Mouse (Mus musculus): ENCODE measurements at regions not wholly inside any gene's neighbourhood (a gene's known extent, or its start where the extent isn't known, plus 50 kb on each side); places are given as distances from the start of the nearest gene placed in this dataset.

- ATAC-seq (ENCODE audit: low read depth), result no peak
- peaks cover 7% of the 10 kb centered on the region for H3K4me1 ChIP-seq (ENCODE audit: control insufficient read depth, insufficient read depth, low read length)
- no peaks in the 10 kb centered on the region for H3K27me3 ChIP-seq (replicated peaks; ENCODE audit: control insufficient read depth, insufficient read depth, low read length)
- H3K9ac ChIP-seq (ENCODE audit: low read depth, low read length), result no peak overlapping the region
- H3K9me3 ChIP-seq (ENCODE audit: control insufficient read depth, low read length), result peaks cover 2% of the 10 kb centered on the region; the same call in 1 of the 2 replicates
- no peak for DNase-seq (ENCODE audit: low spot score)
- H3K27ac ChIP-seq (replicated peaks; ENCODE audit: low read depth, low read length), result no peak overlapping the region
- H3K36me3 ChIP-seq (ENCODE audit: control insufficient read depth, insufficient read depth, low read length), result no peaks in the 10 kb centered on the region
- H3K4me2 ChIP-seq (ENCODE audit: low read depth, low read length), result no peak overlapping the region
- 85% methylated on average over 6 of the region's 6 CpGs for WGBS
- H3K4me3 ChIP-seq (ENCODE audit: low read depth, low read length), result no peak overlapping the region
Observed at GRCm38 (mm10) chr1:89301151-89301550, 153.5 kb upstream of the Agap1 start.

DNA sequence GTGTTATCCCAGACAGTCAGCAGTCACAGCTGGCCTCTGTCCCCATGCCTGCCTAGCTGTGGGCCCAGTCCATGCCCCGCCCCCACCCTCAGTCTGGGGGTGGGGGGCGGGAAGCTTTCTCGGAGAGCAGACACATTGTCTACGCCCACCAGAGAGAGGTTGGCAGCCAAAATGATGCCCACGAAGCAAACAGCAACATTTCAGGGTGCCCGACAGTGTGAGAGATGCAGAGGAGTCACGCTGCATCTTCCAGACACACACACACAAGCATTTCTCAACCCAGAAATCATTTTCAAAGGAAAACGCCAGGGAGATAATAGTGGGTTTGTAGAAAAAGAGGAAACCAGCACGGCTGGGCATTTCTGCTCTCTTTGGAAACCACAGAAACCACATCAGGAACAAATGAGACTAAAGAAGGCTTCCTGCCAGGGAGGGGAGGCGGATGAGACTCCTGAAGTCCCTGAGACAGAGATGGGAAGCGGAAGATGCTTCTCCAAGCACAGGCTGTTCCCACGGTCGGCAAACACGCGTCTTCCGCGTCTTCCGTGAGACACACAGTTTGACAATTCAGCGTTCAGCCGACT is 152.1 kb upstream of the Agap1 start:
- Histone ChIP-seq H3K4me1 (ENCODE audit: control insufficient read depth, insufficient read depth, low read length) (peaks cover 7% of the 10 kb centered on the region), H3K4me3 (ENCODE audit: low read depth, low read length) (peak overlapping the region; percentile 16; the same call in 1 of the 2 replicates), H3K9me3 (ENCODE audit: control insufficient read depth, low read length) (peaks cover 6% of the 10 kb centered on the region; the same call in 1 of the 2 replicates), H3K27ac (replicated peaks; ENCODE audit: low read depth, low read length) (no peak overlapping the region; the same call in 1 of the 2 replicates), H3K4me2 (ENCODE audit: low read depth, low read length) (peak overlapping the region; percentile 39), H3K36me3 (ENCODE audit: control insufficient read depth, insufficient read depth, low read length) (no peaks in the 10 kb centered on the region), H3K9ac (ENCODE audit: low read depth, low read length) (no peak overlapping the region), H3K27me3 (replicated peaks; ENCODE audit: control insufficient read depth, insufficient read depth, low read length) (no peaks in the 10 kb centered on the region)
- WGBS, result 47% methylated on average over 20 of the region's 20 CpGs
- DNase-seq (ENCODE audit: low spot score), result peak; percentile 81
- no peak; the same call in 1 of the 2 replicates for ATAC-seq (ENCODE audit: low read depth)

DNA sequence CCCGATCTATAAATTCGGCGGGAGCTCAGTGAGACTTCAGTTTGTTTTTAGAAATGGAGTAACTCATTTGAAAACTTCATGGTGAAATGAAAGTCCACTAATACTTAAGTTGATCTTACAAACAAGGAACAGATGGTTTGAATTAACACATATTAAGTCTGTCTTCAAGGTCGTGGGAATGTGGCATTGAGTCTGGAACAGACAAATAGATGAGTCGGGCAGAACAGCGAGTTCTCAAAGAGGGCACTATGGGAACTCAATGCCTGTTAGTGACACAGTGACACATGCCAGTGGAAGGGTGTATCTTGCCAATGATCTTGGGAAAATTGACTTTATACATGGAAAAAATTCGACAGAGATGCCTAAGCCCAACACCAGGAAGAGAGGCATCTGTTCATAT is 149.4 kb upstream of the Agap1 start:
- Histone ChIP-seq H3K9ac (ENCODE audit: low read depth, low read length) (no peak overlapping the region), H3K4me1 (ENCODE audit: control insufficient read depth, insufficient read depth, low read length) (peaks cover 7% of the 10 kb centered on the region), H3K27me3 (replicated peaks; ENCODE audit: control insufficient read depth, insufficient read depth, low read length) (no peaks in the 10 kb centered on the region), H3K9me3 (ENCODE audit: control insufficient read depth, low read length) (peaks cover 6% of the 10 kb centered on the region; the same call in 1 of the 2 replicates), H3K4me3 (ENCODE audit: low read depth, low read length) (no peak overlapping the region), H3K36me3 (ENCODE audit: control insufficient read depth, insufficient read depth, low read length) (no peaks in the 10 kb centered on the region), H3K27ac (replicated peaks; ENCODE audit: low read depth, low read length) (no peak overlapping the region), H3K4me2 (ENCODE audit: low read depth, low read length) (no peak overlapping the region)
- DNase-seq (ENCODE audit: low spot score) (peak; percentile 19), ATAC-seq (ENCODE audit: low read depth) (no peak)
- WGBS, result 54% methylated on average over 7 of the region's 7 CpGs

GRCm38 (mm10) chr1:89308788-89309187 is 145.8 kb upstream of the Agap1 start:
- H3K27ac ChIP-seq (replicated peaks; ENCODE audit: low read depth, low read length), result no peak overlapping the region
- DNase-seq (ENCODE audit: low spot score), result peak; percentile 57
- WGBS, result 54% methylated on average over 13 of the region's 13 CpGs
- no peaks in the 10 kb centered on the region for H3K27me3 ChIP-seq (replicated peaks; ENCODE audit: control insufficient read depth, insufficient read depth, low read length)
- H3K9ac ChIP-seq (ENCODE audit: low read depth, low read length), result no peak overlapping the region
- no peaks in the 10 kb centered on the region for H3K4me1 ChIP-seq (ENCODE audit: control insufficient read depth, insufficient read depth, low read length)
- H3K36me3 ChIP-seq (ENCODE audit: control insufficient read depth, insufficient read depth, low read length), result no peaks in the 10 kb centered on the region
- peaks cover 6% of the 10 kb centered on the region; the same call in 1 of the 2 replicates for H3K9me3 ChIP-seq (ENCODE audit: control insufficient read depth, low read length)
- ATAC-seq (ENCODE audit: low read depth), result 0 out of 2 replicates have a peak, but pooled peaks have one; percentile 44
- H3K4me2 ChIP-seq (ENCODE audit: low read depth, low read length), result no peak overlapping the region
- no peak overlapping the region for H3K4me3 ChIP-seq (ENCODE audit: low read depth, low read length)

GRCm38 (mm10) chr1:89313064-89313463 is 141.5 kb upstream of the Agap1 start:
- Histone ChIP-seq H3K27me3 (replicated peaks; ENCODE audit: control insufficient read depth, insufficient read depth, low read length) (no peaks in the 10 kb centered on the region), H3K36me3 (ENCODE audit: control insufficient read depth, insufficient read depth, low read length) (no peaks in the 10 kb centered on the region), H3K4me3 (ENCODE audit: low read depth, low read length) (no peak overlapping the region), H3K4me1 (ENCODE audit: control insufficient read depth, insufficient read depth, low read length) (no peaks in the 10 kb centered on the region), H3K9ac (ENCODE audit: low read depth, low read length) (no peak overlapping the region), H3K27ac (replicated peaks; ENCODE audit: low read depth, low read length) (no peak overlapping the region), H3K9me3 (ENCODE audit: control insufficient read depth, low read length) (no peaks in the 10 kb centered on the region), H3K4me2 (ENCODE audit: low read depth, low read length) (no peak overlapping the region)
- DNase-seq (ENCODE audit: low spot score), result no peak
- WGBS, result 80% methylated on average over 7 of the region's 7 CpGs
- no peak for ATAC-seq (ENCODE audit: low read depth)

DNA sequence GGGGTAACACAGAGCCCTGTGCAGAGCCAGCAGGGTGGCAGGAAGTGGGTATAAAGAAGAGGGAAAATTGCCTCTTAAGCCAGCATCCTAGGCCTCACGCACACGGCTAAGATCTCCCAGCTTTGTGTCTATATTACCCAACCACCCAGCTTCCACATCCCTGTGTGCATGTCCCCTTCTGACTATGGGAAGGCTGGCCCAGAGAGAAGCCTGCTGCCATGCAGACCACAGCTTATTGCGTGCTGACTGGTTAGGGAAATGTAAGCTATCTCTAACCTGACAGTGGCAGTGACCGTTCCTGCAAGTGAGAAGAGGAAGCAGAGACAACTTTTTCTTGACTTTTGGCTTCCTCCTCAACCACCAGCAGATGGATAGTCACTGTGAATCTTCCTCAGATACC is 136.7 kb upstream of the Agap1 start:
- H3K4me2 ChIP-seq (ENCODE audit: low read depth, low read length), result no peak overlapping the region
- WGBS, result 96% methylated on average over 4 of the region's 4 CpGs
- no peak for ATAC-seq (ENCODE audit: low read depth)
- no peak overlapping the region for H3K9ac ChIP-seq (ENCODE audit: low read depth, low read length)
- H3K27ac ChIP-seq (replicated peaks; ENCODE audit: low read depth, low read length), result no peak overlapping the region
- H3K9me3 ChIP-seq (ENCODE audit: control insufficient read depth, low read length), result no peaks in the 10 kb centered on the region
- H3K4me3 ChIP-seq (ENCODE audit: low read depth, low read length), result no peak overlapping the region
- H3K4me1 ChIP-seq (ENCODE audit: control insufficient read depth, insufficient read depth, low read length), result no peaks in the 10 kb centered on the region
- no peaks in the 10 kb centered on the region for H3K27me3 ChIP-seq (replicated peaks; ENCODE audit: control insufficient read depth, insufficient read depth, low read length)
- DNase-seq (ENCODE audit: low spot score), result no peak
- H3K36me3 ChIP-seq (ENCODE audit: control insufficient read depth, insufficient read depth, low read length), result no peaks in the 10 kb centered on the region

- DNase-seq (ENCODE audit: low spot score) (no peak), ATAC-seq (ENCODE audit: low read depth) (no peak)
- Histone ChIP-seq H3K4me3 (ENCODE audit: low read depth, low read length) (no peak overlapping the region), H3K36me3 (ENCODE audit: control insufficient read depth, insufficient read depth, low read length) (no peaks in the 10 kb centered on the region), H3K4me1 (ENCODE audit: control insufficient read depth, insufficient read depth, low read length) (no peaks in the 10 kb centered on the region), H3K27me3 (replicated peaks; ENCODE audit: control insufficient read depth, insufficient read depth, low read length) (no peaks in the 10 kb centered on the region), H3K9ac (ENCODE audit: low read depth, low read length) (no peak overlapping the region), H3K4me2 (ENCODE audit: low read depth, low read length) (no peak overlapping the region), H3K9me3 (ENCODE audit: control insufficient read depth, low read length) (no peaks in the 10 kb centered on the region), H3K27ac (replicated peaks; ENCODE audit: low read depth, low read length) (no peak overlapping the region)
- 63% methylated on average over 4 of the region's 4 CpGs for WGBS
Observed at GRCm38 (mm10) chr1:89318663-89319062, 135.9 kb upstream of the Agap1 start.

GRCm38 (mm10) chr1:89322621-89323020 is 132.0 kb upstream of the Agap1 start:
- 65% methylated on average over 4 of the region's 4 CpGs for WGBS
- no peak overlapping the region for H3K4me3 ChIP-seq (ENCODE audit: low read depth, low read length)
- H3K4me2 ChIP-seq (ENCODE audit: low read depth, low read length), result no peak overlapping the region

GRCm38 (mm10) chr1:89323091-89323490 is 131.5 kb upstream of the Agap1 start:
- H3K36me3 ChIP-seq (ENCODE audit: control insufficient read depth, insufficient read depth, low read length), result no peaks in the 10 kb centered on the region
- no peaks in the 10 kb centered on the region for H3K9me3 ChIP-seq (ENCODE audit: control insufficient read depth, low read length)
- no peaks in the 10 kb centered on the region for H3K27me3 ChIP-seq (replicated peaks; ENCODE audit: control insufficient read depth, insufficient read depth, low read length)
- 30% methylated on average over 2 of the region's 2 CpGs for WGBS
- H3K4me3 ChIP-seq (ENCODE audit: low read depth, low read length), result no peak overlapping the region
- H3K4me2 ChIP-seq (ENCODE audit: low read depth, low read length), result no peak overlapping the region
- H3K4me1 ChIP-seq (ENCODE audit: control insufficient read depth, insufficient read depth, low read length), result no peaks in the 10 kb centered on the region
- H3K27ac ChIP-seq (replicated peaks; ENCODE audit: low read depth, low read length), result no peak overlapping the region
- H3K9ac ChIP-seq (ENCODE audit: low read depth, low read length), result no peak overlapping the region
- DNase-seq (ENCODE audit: low spot score), result no peak
- no peak for ATAC-seq (ENCODE audit: low read depth)

More at GRCm38 (mm10) chr1:89322621-89323020, 132.0 kb upstream of the Agap1 start:
- DNase-seq (ENCODE audit: low spot score) (no peak), ATAC-seq (ENCODE audit: low read depth) (no peak)
- Histone ChIP-seq H3K36me3 (ENCODE audit: control insufficient read depth, insufficient read depth, low read length) (no peaks in the 10 kb centered on the region), H3K27me3 (replicated peaks; ENCODE audit: control insufficient read depth, insufficient read depth, low read length) (no peaks in the 10 kb centered on the region), H3K9me3 (ENCODE audit: control insufficient read depth, low read length) (no peaks in the 10 kb centered on the region), H3K4me1 (ENCODE audit: control insufficient read depth, insufficient read depth, low read length) (no peaks in the 10 kb centered on the region), H3K27ac (replicated peaks; ENCODE audit: low read depth, low read length) (no peak overlapping the region), H3K9ac (ENCODE audit: low read depth, low read length) (no peak overlapping the region)

Data from embryonic facial prominence, embryonic 14.5 days (tissue).